Mouse (Mus musculus) testis, adult 2 months (tissue): ENCODE data around the gene Zdhhc12. TPM values are rescaled to one million over a fixed set of nuclear protein-coding genes. Genes with fewer than 3 reads are reported as not detected.

Experiments used
- H3K27ac ChIP-seq: fragments of 200-500 bp; 2 replicates; pipeline ENCODE4 v1.5.1; 2012; ENCODE audit warnings: low read depth, low read length; ENCODE audit not compliant: control insufficient read depth, insufficient read depth
- H3K27me3 ChIP-seq: fragments of 200-500 bp; 2 replicates; pipeline ENCODE4 v1.6.1; 2012; ENCODE audit warnings: mild to moderate bottlenecking, low read length, moderate library complexity; ENCODE audit not compliant: control insufficient read depth, insufficient read depth
- H3K36me3 ChIP-seq: fragments of 200-500 bp; 2 replicates; pipeline ENCODE4 v1.6.1; 2012; ENCODE audit warnings: mild to moderate bottlenecking, low read length; ENCODE audit not compliant: control insufficient read depth, insufficient read depth
- H3K4me1 ChIP-seq: fragments of 200-500 bp; 2 replicates; pipeline ENCODE4 v1.6.1; 2012; ENCODE audit warnings: low read length; ENCODE audit not compliant: control insufficient read depth, insufficient read depth
- H3K4me3 ChIP-seq: fragments of 200-500 bp; 2 replicates; pipeline ENCODE4 v1.5.1; 2012; ENCODE audit warnings: low read depth, mild to moderate bottlenecking, low read length, moderate library complexity, mixed read lengths; ENCODE audit not compliant: control insufficient read depth
- CTCF ChIP-seq: fragments of 200-500 bp; IDR thresholded peaks from 2 replicates; pipeline ENCODE4 v1.5.1; 2012; ENCODE audit warnings: low read depth, mild to moderate bottlenecking, inconsistent platforms, low read length, moderate library complexity; ENCODE audit not compliant: control insufficient read depth, insufficient read depth, insufficient replicate concordance
- POLR2A ChIP-seq: fragments of 200-500 bp; IDR thresholded peaks from 2 replicates; pipeline ENCODE4 v1.6.1; 2012; ENCODE audit warnings: low read depth, mild to moderate bottlenecking, inconsistent platforms, low read length, moderate library complexity; ENCODE audit not compliant: control insufficient read depth
- polyA plus RNA-seq: library from polyadenylated mRNA; depleted of rRNA; stranded (reverse); fragments of >200 nt; gene quantifications from 2 replicates; pipeline ENCODE4 v1.2.3, GENCODE M21; 2012

Zdhhc12 gene
- polyA plus RNA-seq, 1 experiment, result 156 TPM

GRCm38 (mm10) chr2:30067962-30068361 is 25.5 kb downstream of the Zdhhc12 start:
- H3K27ac ChIP-seq, result no peak overlapping the region
- no peaks in the 10 kb centered on the region for H3K36me3 ChIP-seq
- peaks cover 7% of the 10 kb centered on the region for H3K4me1 ChIP-seq
- TF ChIP-seq CTCF, result no peak
- no peak for TF ChIP-seq POLR2A
- H3K4me3 ChIP-seq, result no peak overlapping the region
- H3K27me3 ChIP-seq, result no peaks in the 10 kb centered on the region

- peaks cover 14% of the 10 kb centered on the region for H3K4me1 ChIP-seq
- H3K4me3 ChIP-seq, result peak overlapping the region; percentile 91
- no peaks in the 10 kb centered on the region for H3K27me3 ChIP-seq
- peak overlapping the region; percentile 44 for H3K27ac ChIP-seq
- TF ChIP-seq POLR2A, result no peak
- no peak for TF ChIP-seq CTCF
- H3K36me3 ChIP-seq, result no peaks in the 10 kb centered on the region
Measured at GRCm38 (mm10) chr2:30067031-30067888, 26.2 kb downstream of the Zdhhc12 start.

- peak overlapping the region; percentile 90 for H3K27ac ChIP-seq
- no peaks in the 10 kb centered on the region for H3K36me3 ChIP-seq
- TF ChIP-seq POLR2A (peak; percentile 78; the same call in 1 of the 2 replicates), CTCF (no peak)
- peaks cover 19% of the 10 kb centered on the region for H3K4me1 ChIP-seq
- H3K4me3 ChIP-seq, result peak overlapping the region; percentile 91
- no peaks in the 10 kb centered on the region for H3K27me3 ChIP-seq
Measured at GRCm38 (mm10) chr2:30066046-30066901, 27.2 kb downstream of the Zdhhc12 start.

GRCm38 (mm10) chr2:30064298-30064697 is 29.1 kb downstream of the Zdhhc12 start:
- H3K4me3 ChIP-seq, result no peak overlapping the region
- no peaks in the 10 kb centered on the region for H3K27me3 ChIP-seq
- H3K36me3 ChIP-seq, result no peaks in the 10 kb centered on the region
- H3K4me1 ChIP-seq, result peaks cover 24% of the 10 kb centered on the region
- TF ChIP-seq CTCF (no peak), POLR2A (no peak)
- no peak overlapping the region for H3K27ac ChIP-seq

DNA sequence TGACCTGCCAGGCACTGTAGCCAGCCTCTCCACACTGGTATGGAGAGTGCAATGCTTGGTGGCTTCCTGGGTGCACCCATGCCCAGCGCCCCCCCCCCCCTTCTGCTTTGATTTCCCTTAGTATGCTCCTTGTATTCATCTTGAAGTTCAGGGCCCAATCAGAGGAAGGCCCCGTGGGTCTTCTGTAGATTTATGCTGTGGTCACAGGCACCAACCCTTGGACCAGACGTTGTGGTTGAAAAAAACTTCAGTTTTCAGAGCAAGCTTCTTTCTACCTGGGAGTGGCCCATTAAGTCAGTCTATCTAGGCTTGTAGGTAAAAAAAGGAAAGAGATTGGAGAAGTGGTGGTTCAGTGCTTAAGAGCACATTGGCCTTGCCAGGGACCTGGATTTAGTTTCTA is 29.7 kb downstream of the Zdhhc12 start:
- no peak for TF ChIP-seq POLR2A
- H3K27me3 ChIP-seq, result no peaks in the 10 kb centered on the region
- peaks cover 24% of the 10 kb centered on the region for H3K4me1 ChIP-seq
- no peaks in the 10 kb centered on the region for H3K36me3 ChIP-seq
- H3K27ac ChIP-seq, result peak overlapping the region; percentile 12; the same call in 1 of the 2 replicates
- no peak overlapping the region for H3K4me3 ChIP-seq

GRCm38 (mm10) chr2:30063235-30063634 is 30.2 kb downstream of the Zdhhc12 start:
- Histone ChIP-seq H3K27me3 (no peaks in the 10 kb centered on the region), H3K36me3 (no peaks in the 10 kb centered on the region), H3K4me3 (peak overlapping the region; percentile 80), H3K4me1 (peaks cover 24% of the 10 kb centered on the region), H3K27ac (peak overlapping the region; percentile 65)
- TF ChIP-seq POLR2A (no peak), CTCF (no peak)
